Mouse (Mus musculus) stomach, embryonic 16.5 days (tissue): ENCODE results near the gene Zfp800. TPM values are rescaled to one million over a fixed set of nuclear protein-coding genes. Genes with fewer than 3 reads are reported as not detected.

Source experiments
- ATAC-seq: fragments of 200-750 bp; cut with Nextera tagmentation; 2 replicates; pipeline ENCODE4 v1.8.0; 2017; ENCODE audit warnings: moderate number of reproducible peaks, moderate TSS enrichment; ENCODE audit not compliant: insufficient read depth, low FRiP score
- H3K27ac ChIP-seq: fragments of 300-500 bp; sonication (generic); 2 replicates; pipeline ENCODE4 v1.5.1; 2014; ENCODE audit warnings: low read length
- H3K27me3 ChIP-seq: fragments of 300-500 bp; sonication (generic); 2 replicates; pipeline ENCODE4 v1.6.1; 2014; ENCODE audit warnings: low read length, control low read depth, mixed read lengths; ENCODE audit not compliant: control insufficient read depth, insufficient read depth
- H3K36me3 ChIP-seq: fragments of 300-500 bp; sonication (generic); 2 replicates; pipeline ENCODE4 v1.6.1; 2014; ENCODE audit warnings: low read length; ENCODE audit not compliant: control insufficient read depth, insufficient read depth
- H3K4me1 ChIP-seq: fragments of 300-500 bp; sonication (generic); 2 replicates; pipeline ENCODE4 v1.6.1; 2014; ENCODE audit warnings: low read length, control low read depth, mixed read lengths; ENCODE audit not compliant: control insufficient read depth, insufficient read depth
- H3K4me2 ChIP-seq: fragments of 300-500 bp; sonication (generic); 2 replicates; pipeline ENCODE4 v1.6.1; 2014; ENCODE audit warnings: low read depth, low read length, mixed read lengths
- H3K4me3 ChIP-seq: fragments of 300-500 bp; sonication (generic); replicated peaks from 2 replicates; pipeline ENCODE4 v1.5.1; 2014; ENCODE audit warnings: mild to moderate bottlenecking, low read length
- H3K9ac ChIP-seq: fragments of 300-500 bp; sonication (generic); 2 replicates; pipeline ENCODE4 v1.6.1; 2014; ENCODE audit warnings: low read length
- H3K9me3 ChIP-seq: fragments of 300-500 bp; sonication (generic); replicated peaks from 2 replicates; pipeline ENCODE4 v1.6.1; 2016; ENCODE audit warnings: low read length, control low read depth; ENCODE audit not compliant: control insufficient read depth
- WGBS: fragments of 180-500 bp; shearing (Covaris S2); extraction: QIAGEN DNeasy Blood & Tissue Kit; methylation state at CpG from one replicate; pipeline ENCODE4 v1.1.7; 2014; 5-methylcytosine and 5-hydroxymethylcytosine counted together
- polyA plus RNA-seq: library from polyadenylated mRNA; unstranded; fragments of >200 nt; fragmentation: Nextera tagmentation; extraction: Ambion mirVana; gene quantifications from 2 replicates; pipeline ENCODE4 v1.2.1, GENCODE M21; 2015

Gene Zfp800
- polyA plus RNA-seq, 1 experiment from 2014 or later, result 17.6 TPM

GRCm38 (mm10) chr6:28410053-28410452, 12.2 kb upstream of the Zfp800 start:
- no peaks in the 10 kb centered on the region for H3K9me3 ChIP-seq
- 73% methylated on average over 9 of the region's 9 CpGs for WGBS
- H3K27me3 ChIP-seq, result no peaks in the 10 kb centered on the region
- H3K9ac ChIP-seq, result no peak overlapping the region
- no peaks in the 10 kb centered on the region for H3K36me3 ChIP-seq
- no peak overlapping the region for H3K4me2 ChIP-seq
- ATAC-seq, result no peak
- H3K27ac ChIP-seq, result no peak overlapping the region
- no peak overlapping the region for H3K4me3 ChIP-seq
- H3K4me1 ChIP-seq, result no peaks in the 10 kb centered on the region

- Histone ChIP-seq H3K9ac (no peak overlapping the region), H3K27me3 (peaks cover 14% of the 10 kb centered on the region), H3K27ac (no peak overlapping the region), H3K9me3 (peaks cover 6% of the 10 kb centered on the region; the same call in 1 of the 2 replicates), H3K4me2 (no peak overlapping the region), H3K4me3 (no peak overlapping the region), H3K36me3 (no peaks in the 10 kb centered on the region), H3K4me1 (no peaks in the 10 kb centered on the region)
- ATAC-seq, result no peak
- 86% methylated on average over 4 of the region's 4 CpGs for WGBS
These were observed 2.0 kb upstream of the Zfp800 start for GRCm38 (mm10) chr6:28399791-28400190.

- no peak overlapping the region for H3K4me2 ChIP-seq
- H3K9me3 ChIP-seq, result 0 out of 2 replicates have a peak, but pooled peaks cover 3% of the 10 kb centered on the region
- no peak overlapping the region for H3K4me3 ChIP-seq
- H3K27me3 ChIP-seq, result peaks cover 14% of the 10 kb centered on the region
- no peaks in the 10 kb centered on the region for H3K36me3 ChIP-seq
- WGBS, result 80% methylated on average over 3 of the region's 3 CpGs
- H3K27ac ChIP-seq, result no peak overlapping the region
- H3K9ac ChIP-seq, result no peak overlapping the region
- H3K4me1 ChIP-seq, result no peaks in the 10 kb centered on the region
- no peak for ATAC-seq
These were observed 921 bp upstream of the Zfp800 start for GRCm38 (mm10) chr6:28398726-28399125.

GRCm38 (mm10) chr6:28396853-28397457, 850 bp downstream of the Zfp800 start:
- H3K9ac ChIP-seq, result peak overlapping the region; percentile 36
- H3K27ac ChIP-seq, result no peak overlapping the region
- H3K36me3 ChIP-seq, result no peaks in the 10 kb centered on the region
- ATAC-seq, result no peak
- WGBS, result 6% methylated on average over 19 of the region's 19 CpGs
- H3K27me3 ChIP-seq, result peaks cover 14% of the 10 kb centered on the region
- no peaks in the 10 kb centered on the region for H3K4me1 ChIP-seq
- peak overlapping the region; percentile 49 for H3K4me3 ChIP-seq
- H3K4me2 ChIP-seq, result peak overlapping the region; percentile 78
- 0 out of 2 replicates have a peak, but pooled peaks cover 3% of the 10 kb centered on the region for H3K9me3 ChIP-seq

- H3K4me2 ChIP-seq, result peak overlapping the region; percentile 78
These were observed 1.6 kb downstream of the Zfp800 start for GRCm38 (mm10) chr6:28396051-28396852.

GRCm38 (mm10) chr6:28389038-28389437, 8.8 kb downstream of the Zfp800 start:
- ATAC-seq, result no peak
- no peak overlapping the region for H3K27ac ChIP-seq
- H3K4me1 ChIP-seq, result no peaks in the 10 kb centered on the region
- H3K4me2 ChIP-seq, result no peak overlapping the region
- no peak overlapping the region for H3K4me3 ChIP-seq
- H3K9me3 ChIP-seq, result no peaks in the 10 kb centered on the region
- H3K27me3 ChIP-seq, result no peaks in the 10 kb centered on the region
- no peaks in the 10 kb centered on the region for H3K36me3 ChIP-seq
- H3K9ac ChIP-seq, result no peak overlapping the region
- 72% methylated on average over 3 of the region's 3 CpGs for WGBS

More at GRCm38 (mm10) chr6:28396051-28396852, 1.6 kb downstream of the Zfp800 start:
- Histone ChIP-seq H3K4me3 (no peak overlapping the region), H3K27me3 (peaks cover 14% of the 10 kb centered on the region), H3K9me3 (0 out of 2 replicates have a peak, but pooled peaks cover 3% of the 10 kb centered on the region), H3K27ac (no peak overlapping the region), H3K4me1 (no peaks in the 10 kb centered on the region), H3K9ac (no peak overlapping the region), H3K36me3 (no peaks in the 10 kb centered on the region)
- no peak for ATAC-seq
- WGBS, result 36% methylated on average over 15 of the region's 15 CpGs

GRCm38 (mm10) chr6:28385169-28385568, 12.6 kb downstream of the Zfp800 start:
- Histone ChIP-seq H3K4me3 (no peak overlapping the region), H3K27me3 (no peaks in the 10 kb centered on the region), H3K9ac (no peak overlapping the region), H3K4me2 (no peak overlapping the region), H3K27ac (no peak overlapping the region), H3K4me1 (no peaks in the 10 kb centered on the region), H3K36me3 (no peaks in the 10 kb centered on the region), H3K9me3 (no peaks in the 10 kb centered on the region)
- WGBS, result 77% methylated on average over 3 of the region's 3 CpGs
- no peak for ATAC-seq

GRCm38 (mm10) chr6:28381983-28382382, 15.8 kb downstream of the Zfp800 start:
- H3K27me3 ChIP-seq, result no peaks in the 10 kb centered on the region
- 51% methylated on average over 4 of the region's 4 CpGs for WGBS
- ATAC-seq, result no peak
- no peaks in the 10 kb centered on the region for H3K9me3 ChIP-seq
- no peak overlapping the region for H3K4me3 ChIP-seq
- H3K4me1 ChIP-seq, result no peaks in the 10 kb centered on the region
- no peak overlapping the region for H3K27ac ChIP-seq
- no peak overlapping the region for H3K9ac ChIP-seq
- no peaks in the 10 kb centered on the region for H3K36me3 ChIP-seq
- H3K4me2 ChIP-seq, result no peak overlapping the region

- Histone ChIP-seq H3K4me1 (no peaks in the 10 kb centered on the region), H3K36me3 (no peaks in the 10 kb centered on the region), H3K27ac (no peak overlapping the region), H3K9me3 (no peaks in the 10 kb centered on the region), H3K27me3 (no peaks in the 10 kb centered on the region), H3K4me3 (no peak overlapping the region), H3K4me2 (no peak overlapping the region), H3K9ac (no peak overlapping the region)
- 78% methylated on average over 6 of the region's 6 CpGs for WGBS
- no peak for ATAC-seq
These were observed 27.7 kb downstream of the Zfp800 start for GRCm38 (mm10) chr6:28369966-28370683.
